Mouse (Mus musculus): ENCODE results near the gene Gdap2.

DNA sequence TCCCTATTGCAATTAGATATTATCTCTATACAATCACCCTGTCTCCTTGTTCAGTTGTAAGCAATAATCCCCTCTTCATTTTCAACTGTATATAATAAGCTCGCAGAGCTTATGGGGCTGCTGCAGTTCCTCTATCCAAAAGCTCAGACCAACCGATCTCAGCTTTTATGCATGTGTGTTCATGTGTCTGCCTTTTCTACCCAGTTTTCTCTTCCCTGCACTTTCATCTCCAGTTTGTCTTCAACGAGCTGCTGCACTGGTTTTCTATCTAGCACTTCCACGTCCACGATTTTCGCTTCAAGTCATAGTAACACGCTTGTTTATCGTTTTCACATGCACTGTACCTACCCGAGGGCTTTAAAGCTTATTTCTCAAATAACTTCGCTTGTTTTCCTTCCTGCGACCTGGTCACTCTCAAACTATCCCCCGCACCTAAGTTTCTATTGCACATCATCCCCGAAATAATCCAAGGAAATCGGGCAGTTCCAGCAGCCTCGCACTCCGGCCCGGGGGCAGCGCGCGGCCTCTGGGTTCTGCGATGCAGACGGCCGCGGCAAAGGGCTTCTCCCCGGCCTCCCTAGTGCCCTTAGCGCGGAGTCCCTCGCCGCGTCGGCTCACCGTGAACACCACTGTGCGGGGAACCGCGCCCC lies 391 bp upstream of the Gdap2 start:
- TF ChIP-seq GATA1 (IDR thresholded peaks at IDR 0.05; ENCODE audit: low read length) (no peak), TAL1 (IDR thresholded peaks at IDR 0.05; ENCODE audit: low read length) (no peak)
